Mouse (Mus musculus) kidney, postnatal 36 days (tissue): ENCODE results near the gene Akr1c6.

Experiments used
- DNase-seq, 2 experiments: peaks; one replicate each; pipeline ENCODE4 v3.0.0; 2021 to 2022; ENCODE audit warnings: mixed read lengths in 2 of 2

Akr1c6 gene

DNA sequence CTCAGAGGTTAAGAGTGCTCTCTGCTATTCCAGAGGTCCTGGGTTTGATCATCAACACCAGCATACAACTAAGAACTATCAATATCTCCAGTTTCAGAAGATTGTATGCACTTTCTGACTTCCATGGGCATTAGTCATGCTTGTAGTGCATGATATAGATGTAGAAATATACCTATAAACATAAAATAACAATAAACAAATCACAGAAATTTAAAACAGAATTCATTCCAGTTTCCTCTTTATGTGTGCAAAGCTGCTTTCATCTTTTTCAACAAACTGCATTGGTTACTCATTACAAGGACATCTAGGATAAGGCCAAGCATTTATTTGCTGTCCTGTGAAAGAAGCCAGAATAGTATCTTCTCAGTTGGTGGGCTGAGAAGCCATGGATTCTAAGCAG, at the start of gene Akr1c6:
Gene Akr1c6, plus strand, starts transcription at position 301 of the 400 bp plus-strand sequence.
- no peak for DNase-seq

- peak in 1 of 2 experiments; percentile 51 for DNase-seq
These were observed 49.2 kb upstream of the Akr1c6 start for GRCm38 (mm10) chr13:4384918-4385317.

DNA sequence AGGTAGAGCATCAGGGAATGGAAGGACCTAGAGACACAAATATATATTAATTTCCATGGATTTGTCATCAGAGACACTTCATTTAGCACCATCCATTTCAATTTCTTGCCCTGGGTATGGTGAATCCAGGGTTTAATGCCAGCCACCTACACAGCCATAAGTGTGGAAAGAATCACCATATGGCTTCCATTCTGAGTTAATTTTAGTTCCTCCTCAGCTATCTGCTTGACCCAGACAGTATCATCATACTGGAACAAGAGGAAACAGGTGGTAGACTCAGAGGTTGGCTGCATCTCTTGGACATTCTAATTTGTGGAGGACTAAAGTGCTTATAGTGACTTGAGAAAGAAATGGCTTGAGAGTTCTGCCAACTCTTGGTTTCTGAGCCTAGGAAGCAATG, 48.6 kb upstream of the Akr1c6 start:
- DNase-seq, result no peak

- DNase-seq, result peak; percentile 53 to 78
These were observed 45.2 kb upstream of the Akr1c6 start for GRCm38 (mm10) chr13:4388762-4389446.

- DNase-seq, result peak in 1 of 2 experiments; percentile 34
These were observed 33.7 kb upstream of the Akr1c6 start for GRCm38 (mm10) chr13:4400360-4400759.

DNA sequence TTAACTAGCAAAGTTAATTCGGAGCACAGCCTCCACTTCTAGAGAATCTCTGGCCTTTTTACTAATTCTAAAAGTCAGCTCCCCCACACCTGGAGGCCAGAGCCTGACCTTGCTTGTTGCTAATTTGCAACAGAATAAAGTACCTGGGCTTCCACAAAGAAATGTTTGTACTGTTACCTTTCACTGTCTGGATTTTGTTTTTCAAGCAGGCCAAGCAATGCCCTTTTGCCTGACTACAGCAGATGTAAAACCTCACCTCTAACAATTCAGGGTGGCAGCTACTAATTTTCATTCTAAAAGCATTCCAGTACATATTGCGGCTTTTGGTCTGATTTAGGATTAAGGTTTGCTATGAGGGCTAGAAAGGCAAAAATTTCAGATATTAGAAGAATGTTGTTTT, 33.3 kb upstream of the Akr1c6 start:
- DNase-seq, result no peak

DNA sequence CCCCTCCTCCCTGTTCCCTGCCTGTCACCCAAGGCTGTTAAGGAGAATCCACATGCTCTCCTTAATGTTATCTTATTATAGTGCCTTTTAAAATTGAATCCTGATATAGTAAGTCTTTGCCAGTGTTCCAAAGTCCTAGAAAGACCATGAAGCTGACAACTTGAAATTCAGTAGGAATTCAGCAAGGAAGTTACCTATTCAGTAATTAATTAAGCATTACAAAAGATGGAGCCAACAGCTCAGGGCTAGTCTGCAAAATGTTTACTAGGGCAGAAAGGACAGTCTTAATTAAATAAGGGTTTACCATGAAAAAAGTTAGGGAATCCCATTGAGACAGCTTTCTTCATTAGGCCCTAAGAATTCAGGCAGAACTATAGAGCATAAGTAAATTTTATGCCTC, 31.9 kb upstream of the Akr1c6 start:
- peak in 1 of 2 experiments; percentile 37 for DNase-seq

DNA sequence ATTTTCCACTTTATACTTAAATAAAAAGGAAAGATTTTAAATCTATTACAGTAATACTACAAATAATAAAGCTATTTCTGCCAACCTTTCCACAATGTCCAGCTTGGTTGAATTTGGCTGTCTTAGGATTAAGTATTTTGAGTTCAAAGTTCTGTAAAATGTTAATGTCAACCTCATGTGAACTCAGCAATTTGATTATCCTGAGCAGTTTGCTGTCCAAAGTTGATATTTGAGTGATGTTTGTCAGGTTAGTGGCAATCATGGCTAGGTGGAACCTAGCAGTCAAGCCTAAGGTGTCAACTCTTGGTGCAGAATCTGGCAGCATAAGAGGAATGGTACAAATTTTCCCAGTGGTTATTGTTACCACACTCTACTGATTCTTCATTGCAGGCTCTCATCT, 29.4 kb upstream of the Akr1c6 start:
- peak in 1 of 2 experiments; percentile 20 for DNase-seq

DNA sequence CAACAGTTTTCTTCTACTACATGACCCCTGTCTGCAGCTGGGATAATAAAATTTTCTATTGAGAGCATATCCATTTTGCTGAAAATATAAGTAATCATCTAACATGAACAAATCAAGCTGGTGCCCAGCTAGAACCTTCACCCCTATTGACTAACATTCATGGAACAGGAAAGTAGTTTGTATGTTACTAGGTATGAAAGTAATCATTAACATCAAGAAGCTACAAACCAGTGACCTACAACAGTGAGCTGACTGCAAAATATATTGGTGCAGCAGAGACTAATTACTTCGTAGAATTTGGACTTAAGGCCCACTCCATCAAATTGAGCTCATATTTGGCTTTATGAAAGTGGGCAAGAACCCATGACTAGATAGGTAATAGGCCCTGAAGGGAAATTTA, 27.3 kb upstream of the Akr1c6 start:
- DNase-seq, result peak in 1 of 2 experiments; percentile 24

- DNase-seq, result no peak
These were observed 5.5 kb upstream of the Akr1c6 start for GRCm38 (mm10) chr13:4428558-4428957.

- DNase-seq, result no peak
These were observed 5.1 kb upstream of the Akr1c6 start for GRCm38 (mm10) chr13:4429034-4429433.

DNA sequence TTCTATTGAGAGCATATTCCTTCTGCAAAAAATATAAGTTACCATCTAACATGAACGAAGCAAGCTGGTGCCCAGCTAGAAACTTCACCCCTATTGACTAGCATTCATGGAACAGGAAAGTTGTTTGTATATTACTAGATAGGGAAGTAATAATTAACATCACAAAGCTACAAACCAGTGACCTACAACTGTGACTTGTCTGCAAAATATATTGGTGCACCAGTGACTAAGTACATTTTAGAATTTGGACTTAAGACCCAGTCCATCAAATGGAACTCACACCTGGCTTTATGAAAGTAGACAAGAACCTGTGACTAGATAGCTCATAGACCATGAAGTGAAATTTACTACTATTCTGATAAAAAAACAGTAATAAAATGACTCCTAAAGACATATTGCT, 3.0 kb upstream of the Akr1c6 start:
- peak in 1 of 2 experiments; percentile 0 for DNase-seq

DNA sequence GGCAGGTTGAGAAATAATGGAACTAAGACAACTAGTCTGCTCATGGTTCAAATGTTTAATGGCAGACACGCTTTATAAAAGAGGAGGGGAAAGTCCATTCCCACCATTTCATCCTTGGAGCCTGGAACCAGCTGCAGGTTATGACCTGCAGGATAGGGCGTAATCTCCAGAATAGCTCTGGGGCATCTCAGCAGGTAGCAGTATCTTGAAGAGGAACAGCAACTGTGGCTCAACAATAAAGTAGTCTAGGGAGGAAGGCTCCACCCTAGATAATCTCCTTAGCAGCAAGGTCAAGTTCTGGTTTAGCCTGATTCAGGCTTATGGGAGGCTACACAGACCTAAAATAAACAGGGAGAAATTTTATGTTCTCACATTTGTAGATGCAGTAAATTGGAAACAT, 31.5 kb downstream of the Akr1c6 start:
- DNase-seq, result no peak

DNA sequence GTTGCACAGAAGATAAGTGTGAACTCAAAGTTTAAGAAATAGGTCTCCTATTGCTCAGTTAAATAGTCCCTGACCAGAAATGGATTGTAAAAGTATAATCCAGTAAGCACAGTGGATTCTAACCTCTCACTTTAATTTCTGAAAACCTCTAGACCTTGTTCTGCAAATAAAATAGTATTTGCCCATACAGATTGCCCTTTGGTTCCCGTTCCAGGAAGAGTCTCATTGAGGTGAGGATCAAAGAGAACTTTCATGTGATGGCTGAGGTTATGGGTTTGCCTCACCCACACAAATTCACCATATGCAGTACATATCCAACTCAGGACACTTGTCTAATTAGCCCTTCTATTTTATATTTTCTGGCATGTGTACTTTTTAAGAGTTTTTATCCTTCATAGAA, 33.8 kb downstream of the Akr1c6 start:
- no peak for DNase-seq
